Mouse (Mus musculus) olfactory bulb, adult 2 months (tissue): ENCODE results near the gene Siah2.

Source experiments
- CTCF ChIP-seq: fragments of 200-500 bp; IDR thresholded peaks from 2 replicates; pipeline ENCODE4 v1.5.1; 2012; ENCODE audit warnings: low read depth, mild to moderate bottlenecking, low read length, moderate library complexity; ENCODE audit not compliant: insufficient read depth
- POLR2A ChIP-seq: fragments of 200-500 bp; IDR thresholded peaks from 2 replicates; pipeline ENCODE4 v1.6.1; 2012; ENCODE audit warnings: mild to moderate bottlenecking, low read depth, low read length, moderate library complexity; ENCODE audit not compliant: insufficient read depth

DNA sequence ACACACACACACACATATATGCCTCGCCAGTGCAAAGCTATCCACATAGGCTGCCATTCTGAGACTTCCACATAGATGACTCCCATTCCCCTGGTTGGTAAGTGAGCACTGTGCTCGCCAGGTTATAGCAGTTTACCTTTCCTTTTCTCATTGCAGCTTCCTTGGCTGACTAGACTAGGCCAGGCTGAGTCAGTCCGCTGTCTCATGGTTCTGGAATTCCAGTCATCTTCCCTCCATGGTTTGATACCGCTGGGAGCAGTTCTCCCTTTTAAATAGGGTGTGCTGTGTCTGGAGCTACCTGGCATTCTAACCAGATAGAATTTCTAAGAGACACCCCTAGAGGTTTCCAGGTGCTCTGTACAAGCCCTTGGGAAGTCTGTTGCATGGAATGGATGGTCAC, 46.0 kb downstream of the Siah2 start:
- TF ChIP-seq CTCF (no peak), POLR2A (no peak)
